Mouse (Mus musculus) liver, adult 2 months (tissue): ENCODE data around the gene Zfp467.

Experiments
- CTCF ChIP-seq: fragments of 200-500 bp; IDR thresholded peaks from 2 replicates; pipeline ENCODE4 v1.5.1; 2011; ENCODE audit warnings: low read depth, low read length, control low read depth
- POLR2A ChIP-seq: fragments of 200-500 bp; IDR thresholded peaks from 2 replicates; pipeline ENCODE4 v1.6.1; 2011; ENCODE audit warnings: low read length, control low read depth; ENCODE audit not compliant: insufficient read depth; ENCODE audit errors: extremely low read depth

GRCm38 (mm10) chr6:48395105-48396007 lies 50.3 kb downstream of the Zfp467 start, which contains the start of gene Krba1:
- no peak for TF ChIP-seq CTCF
- no peak for TF ChIP-seq POLR2A
